Comparison of ENCODE assay signal across 20 mouse cellular contexts in genomic region chrX:138620106-138620505, GRCm38 (mm10).
"Had no signal": no experiment of that assay in that cellular context is flagged by ENCODE, and none has a peak within 500 bp of the region (broad histone marks: within the 10 kb centered on the region; RNA-seq: fewer than 3 reads in every experiment).

No protein-coding gene starts in this region.

- H3K4me3 ChIP-seq: layer of hippocampus, adult 2 months; limb, embryonic 10.5 days; limb, embryonic 13.5 days; liver, embryonic 12.5 days; liver, embryonic 15.5 days; lung, embryonic 15.5 days; midbrain, embryonic 12.5 days; midbrain, embryonic 15.5 days had no signal

- H3K36me3 ChIP-seq: limb, embryonic 10.5 days; limb, embryonic 13.5 days; liver, embryonic 12.5 days; liver, embryonic 15.5 days; lung, embryonic 15.5 days; midbrain, embryonic 12.5 days; midbrain, embryonic 15.5 days had no signal

- DNase-seq: kidney, adult 18-20 months; kidney, adult 9 months; kidney, postnatal 14 days; kidney, postnatal 4 days; layer of hippocampus, adult 9-11 months; liver; lung, adult 18-20 months; lung, postnatal 10 days; lung, postnatal 4 days; right cerebral cortex, postnatal 14 days; right cerebral cortex, postnatal 4 days; thymus, postnatal 25 days had no signal

- H3K4me2 ChIP-seq: limb, embryonic 13.5 days; liver, embryonic 12.5 days; liver, embryonic 15.5 days; lung, embryonic 15.5 days; midbrain, embryonic 12.5 days; midbrain, embryonic 15.5 days had no signal

- H3K27ac ChIP-seq: layer of hippocampus, adult 2 months; limb, embryonic 10.5 days; limb, embryonic 13.5 days; liver, embryonic 12.5 days; liver, embryonic 15.5 days; lung, embryonic 15.5 days; midbrain, embryonic 12.5 days; midbrain, embryonic 15.5 days had no signal

- ATAC-seq: liver, embryonic 12.5 days; midbrain, embryonic 15.5 days had no signal

- H3K9me3 ChIP-seq: limb, embryonic 10.5 days; limb, embryonic 13.5 days; liver, embryonic 12.5 days; liver, embryonic 15.5 days; lung, embryonic 15.5 days; midbrain, embryonic 12.5 days; midbrain, embryonic 15.5 days had no signal

- H3K4me1 ChIP-seq: limb, embryonic 10.5 days; limb, embryonic 13.5 days; liver, embryonic 12.5 days; liver, embryonic 15.5 days; lung, embryonic 15.5 days; midbrain, embryonic 12.5 days; midbrain, embryonic 15.5 days had no signal

- H3K9ac ChIP-seq: limb, embryonic 13.5 days; liver, embryonic 12.5 days; liver, embryonic 15.5 days; lung, embryonic 15.5 days; midbrain, embryonic 12.5 days; midbrain, embryonic 15.5 days had no signal

- H3K27me3 ChIP-seq: liver, embryonic 12.5 days; liver, embryonic 15.5 days; lung, embryonic 15.5 days; midbrain, embryonic 15.5 days had no signal
